In the genomic region with DNA sequence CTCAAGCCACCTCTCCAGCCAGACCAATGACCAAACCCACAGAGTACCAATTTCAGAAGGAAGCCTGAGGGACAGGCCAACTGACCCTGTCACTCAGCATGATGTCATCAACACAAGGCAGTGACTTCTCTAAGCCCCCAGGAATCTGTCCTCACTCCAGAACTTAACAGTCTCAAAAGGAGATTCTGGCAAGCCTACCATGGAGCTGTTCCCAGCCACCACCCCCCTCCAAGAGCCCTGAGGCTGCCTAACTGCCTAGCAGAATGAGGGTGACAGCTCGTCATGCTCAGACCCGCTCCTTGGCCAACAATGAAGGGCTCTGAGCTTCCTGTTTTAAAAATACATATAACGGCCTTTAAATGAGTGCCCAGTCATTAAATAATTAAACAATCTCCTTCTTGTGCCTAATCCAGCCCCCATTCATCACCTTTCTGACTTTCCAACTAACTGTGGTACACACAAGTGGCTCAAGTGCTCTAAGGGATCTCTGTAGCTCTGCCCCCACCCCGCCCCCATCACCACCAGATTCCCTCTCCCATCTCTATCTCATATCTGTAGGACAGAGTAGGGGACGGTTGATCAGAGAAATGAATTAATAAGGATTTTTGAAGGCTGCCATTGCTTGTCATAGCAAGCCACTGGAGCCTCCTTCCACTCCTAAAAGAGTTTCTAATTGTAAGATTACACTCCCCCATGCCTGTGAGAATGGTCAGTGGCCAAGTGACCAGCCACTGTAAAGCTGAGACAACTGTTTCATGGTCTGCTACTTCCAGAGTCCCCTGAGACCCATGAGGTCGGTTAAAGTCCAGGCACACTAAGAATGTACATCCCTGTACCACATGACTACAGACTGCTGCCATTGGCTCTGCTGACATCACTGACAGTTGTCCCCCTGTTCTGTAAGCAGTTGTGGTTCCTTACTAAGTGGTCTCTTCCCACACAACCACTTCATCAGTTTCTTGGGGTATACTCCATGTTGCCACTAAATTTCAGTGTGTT, we compare ENCODE assay signal across 18 mouse cellular contexts.
DNase-seq lines count a peak whose midpoint lies in the region; ATAC-seq and TF ChIP-seq lines count a peak whose summit lies in the region.
"Had no signal": no experiment of that assay in that cellular context is flagged by ENCODE, and none has a peak within 500 bp of the region (broad histone marks: within the 10 kb centered on the region; RNA-seq: fewer than 3 reads in every experiment).

No protein-coding gene starts in this region.

- no peak overlapping the region for H3K4me3 ChIP-seq in forebrain, postnatal 0 days (ENCODE audit: low read depth, low read length)
- no peak overlapping the region for H3K4me3 ChIP-seq in forebrain, embryonic 10.5 days
- no peak overlapping the region for H3K4me3 ChIP-seq in hindbrain, postnatal 0 days (ENCODE audit: low read length)
- no peak overlapping the region for H3K4me3 ChIP-seq in hindbrain, embryonic 12.5 days
- no peak overlapping the region for H3K4me3 ChIP-seq in lung, embryonic 14.5 days (ENCODE audit: low read depth, low read length)
- H3K4me3 ChIP-seq: embryonic facial prominence, embryonic 15.5 days; midbrain, embryonic 10.5 days had no signal

- H3K9me3 ChIP-seq in forebrain, postnatal 0 days (ENCODE audit: low read length): no peaks in the 10 kb centered on the region
- H3K9me3 ChIP-seq in forebrain, embryonic 10.5 days: no peaks in the 10 kb centered on the region
- H3K9me3 ChIP-seq in hindbrain, postnatal 0 days (ENCODE audit: low read length): no peaks in the 10 kb centered on the region
- no peaks in the 10 kb centered on the region for H3K9me3 ChIP-seq in hindbrain, embryonic 12.5 days (replicated peaks)
- no peaks in the 10 kb centered on the region for H3K9me3 ChIP-seq in lung, embryonic 14.5 days (ENCODE audit: low read depth, low read length)
- H3K9me3 ChIP-seq: embryonic facial prominence, embryonic 15.5 days; midbrain, embryonic 10.5 days had no signal

- no peak for TF ChIP-seq CTCF in forebrain, postnatal 0 days (IDR thresholded peaks at IDR 0.05; ENCODE audit: low read depth)
- TF ChIP-seq CTCF in hindbrain, postnatal 0 days (IDR thresholded peaks at IDR 0.05; ENCODE audit: low read depth): no peak
- no peak for TF ChIP-seq CTCF in lung, embryonic 14.5 days (IDR thresholded peaks at IDR 0.05; ENCODE audit: low read depth)

- peaks cover 8% of the 10 kb centered on the region; the same call in 1 of the 2 replicates for H3K4me1 ChIP-seq in forebrain, postnatal 0 days (ENCODE audit: insufficient read depth)
- H3K4me1 ChIP-seq in forebrain, embryonic 10.5 days: peaks cover 28% of the 10 kb centered on the region
- peaks cover 9% of the 10 kb centered on the region; the same call in 1 of the 2 replicates for H3K4me1 ChIP-seq in hindbrain, postnatal 0 days (ENCODE audit: insufficient read depth, low read length)
- peaks cover 35% of the 10 kb centered on the region for H3K4me1 ChIP-seq in hindbrain, embryonic 12.5 days
- peaks cover 6% of the 10 kb centered on the region; the same call in 1 of the 2 replicates for H3K4me1 ChIP-seq in lung, embryonic 14.5 days (ENCODE audit: insufficient read depth)
- H3K4me1 ChIP-seq: embryonic facial prominence, embryonic 15.5 days had no signal

- peak; percentile 80 for ATAC-seq in forebrain, postnatal 0 days
- ATAC-seq in hindbrain, postnatal 0 days: peak; percentile 78
- ATAC-seq in hindbrain, embryonic 12.5 days (ENCODE audit: low FRiP score): no peak
- peak; percentile 42; the same call in 1 of the 2 replicates for ATAC-seq in lung, embryonic 14.5 days (ENCODE audit: insufficient read depth)
- ATAC-seq: activated CD4-positive, CD25-positive, alpha-beta regulatory T cell, adult 4 months; inflammation-experienced regulatory T-cells, adult 6 months; Patski had no signal

- no peak overlapping the region for H3K4me2 ChIP-seq in forebrain, postnatal 0 days (ENCODE audit: low read depth)
- no peak overlapping the region for H3K4me2 ChIP-seq in hindbrain, postnatal 0 days (ENCODE audit: low read depth, low read length)
- no peak overlapping the region for H3K4me2 ChIP-seq in hindbrain, embryonic 12.5 days (replicated peaks)
- no peak overlapping the region for H3K4me2 ChIP-seq in lung, embryonic 14.5 days
- H3K4me2 ChIP-seq: embryonic facial prominence, embryonic 15.5 days; heart, embryonic 11.5 days had no signal

- H3K27me3 ChIP-seq in forebrain, postnatal 0 days (ENCODE audit: insufficient read depth, low read length): no peaks in the 10 kb centered on the region
- peaks cover 39% of the 10 kb centered on the region for H3K27me3 ChIP-seq in forebrain, embryonic 10.5 days (ENCODE audit: poor library complexity, severe bottlenecking)
- no peaks in the 10 kb centered on the region for H3K27me3 ChIP-seq in hindbrain, postnatal 0 days (ENCODE audit: insufficient read depth, low read length)
- H3K27me3 ChIP-seq in hindbrain, embryonic 12.5 days: peaks cover 40% of the 10 kb centered on the region
- H3K27me3 ChIP-seq in lung, embryonic 14.5 days (ENCODE audit: insufficient read depth, low read length): peaks cover 4% of the 10 kb centered on the region; the same call in 1 of the 2 replicates
- H3K27me3 ChIP-seq: embryonic facial prominence, embryonic 15.5 days; Patski had no signal

- no peak overlapping the region for H3K9ac ChIP-seq in forebrain, postnatal 0 days
- H3K9ac ChIP-seq in hindbrain, postnatal 0 days (replicated peaks; ENCODE audit: low read length): no peak overlapping the region
- no peak overlapping the region for H3K9ac ChIP-seq in hindbrain, embryonic 12.5 days
- no peak overlapping the region for H3K9ac ChIP-seq in lung, embryonic 14.5 days
- H3K9ac ChIP-seq: embryonic facial prominence, embryonic 15.5 days had no signal

- WGBS in forebrain, postnatal 0 days: 55% methylated on average over 6 of the region's 6 CpGs
- WGBS in forebrain, embryonic 10.5 days: 71% methylated on average over 6 of the region's 6 CpGs
- WGBS in hindbrain, postnatal 0 days: 48% methylated on average over 6 of the region's 6 CpGs
- 66% methylated on average over 6 of the region's 6 CpGs for WGBS in hindbrain, embryonic 12.5 days
- WGBS in lung, embryonic 14.5 days: 31% methylated on average over 6 of the region's 6 CpGs

- intact Hi-C loops in gastrocnemius, postnatal 14 days (cut with DNase I; ENCODE audit: low total_unique reads): no loop called here

- H3K36me3 ChIP-seq in forebrain, postnatal 0 days (ENCODE audit: insufficient read depth): no peaks in the 10 kb centered on the region
- no peaks in the 10 kb centered on the region for H3K36me3 ChIP-seq in forebrain, embryonic 10.5 days (replicated peaks)
- no peaks in the 10 kb centered on the region for H3K36me3 ChIP-seq in hindbrain, postnatal 0 days (ENCODE audit: insufficient read depth, low read length)
- H3K36me3 ChIP-seq in hindbrain, embryonic 12.5 days: no peaks in the 10 kb centered on the region
- H3K36me3 ChIP-seq in lung, embryonic 14.5 days (ENCODE audit: insufficient read depth): no peaks in the 10 kb centered on the region
- H3K36me3 ChIP-seq: embryonic facial prominence, embryonic 15.5 days; midbrain, embryonic 10.5 days had no signal

- peak; percentile 36 for DNase-seq in forebrain, postnatal 0 days
- no peak for DNase-seq in forebrain, embryonic 10.5 days (ENCODE audit: extremely low spot score, low spot score)
- DNase-seq in hindbrain, postnatal 0 days (ENCODE audit: low spot score): peak; percentile 72
- no peak for DNase-seq in lung, embryonic 14.5 days
- DNase-seq in lung, postnatal 10 days: no peak
- peak; percentile 41 to 60 for DNase-seq in cerebellum, postnatal 14 days
- no peak for DNase-seq in gastrocnemius, postnatal 14 days
- DNase-seq: adrenal gland, postnatal 14 days; lung, adult 18-20 months; lung, postnatal 4 days; thymus, postnatal 4 days had no signal

- H3K27ac ChIP-seq in forebrain, postnatal 0 days (ENCODE audit: low read depth, low read length): no peak overlapping the region
- H3K27ac ChIP-seq in forebrain, embryonic 10.5 days: no peak overlapping the region
- no peak overlapping the region for H3K27ac ChIP-seq in hindbrain, postnatal 0 days
- H3K27ac ChIP-seq in hindbrain, embryonic 12.5 days: no peak overlapping the region
- H3K27ac ChIP-seq in lung, embryonic 14.5 days (ENCODE audit: low read depth): no peak overlapping the region
- H3K27ac ChIP-seq: embryonic facial prominence, embryonic 15.5 days; midbrain, embryonic 10.5 days had no signal

Comparison
In these comparisons a context has a peak if more than half of its experiments do, and no peak if none do; other contexts are left out.
1. DNase-seq: peak in forebrain, postnatal 0 days (single experiment), hindbrain, postnatal 0 days (single experiment) and cerebellum, postnatal 14 days (2 of 2); none in forebrain, embryonic 10.5 days (single experiment), lung, embryonic 14.5 days (single experiment), lung, postnatal 10 days (single experiment) and gastrocnemius, postnatal 14 days (single experiment).